Mouse (Mus musculus) liver, adult (tissue): ENCODE data around the gene Usp25.

ENCODE experiments used
- GATA4 ChIP-seq: IDR thresholded peaks from 2 replicates; pipeline ENCODE4 v1.6.1; 2014; ENCODE audit warnings: mild to moderate bottlenecking, low read length; ENCODE audit not compliant: insufficient replicate concordance

Usp25 gene

DNA sequence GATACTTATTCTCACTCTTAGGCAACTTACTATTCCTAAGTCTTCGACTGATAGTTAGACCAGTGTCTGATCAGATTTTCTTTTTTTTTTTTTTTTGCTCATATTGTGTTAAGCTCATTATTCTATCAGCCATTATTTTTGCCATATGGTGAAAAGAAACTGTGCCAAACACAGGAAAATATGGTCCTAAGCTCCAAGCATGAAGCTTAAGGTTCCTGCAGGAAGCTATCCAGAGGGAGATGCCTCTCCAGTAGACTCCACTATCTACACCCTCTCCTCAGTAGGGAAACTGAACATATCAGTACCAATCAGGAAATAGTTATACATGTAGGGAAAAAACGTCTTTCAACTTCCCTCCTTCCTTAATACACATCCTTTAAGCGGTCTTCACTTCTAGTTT, 76.3 kb downstream of the Usp25 start:
- no peak for TF ChIP-seq GATA4

GRCm38 (mm10) chr16:77093526-77093925, 80.0 kb downstream of the Usp25 start:
- TF ChIP-seq GATA4, result no peak

GRCm38 (mm10) chr16:77095017-77095551, 81.6 kb downstream of the Usp25 start:
- no peak for TF ChIP-seq GATA4

GRCm38 (mm10) chr16:77099018-77099869, 85.7 kb downstream of the Usp25 start:
- TF ChIP-seq GATA4, result no peak

DNA sequence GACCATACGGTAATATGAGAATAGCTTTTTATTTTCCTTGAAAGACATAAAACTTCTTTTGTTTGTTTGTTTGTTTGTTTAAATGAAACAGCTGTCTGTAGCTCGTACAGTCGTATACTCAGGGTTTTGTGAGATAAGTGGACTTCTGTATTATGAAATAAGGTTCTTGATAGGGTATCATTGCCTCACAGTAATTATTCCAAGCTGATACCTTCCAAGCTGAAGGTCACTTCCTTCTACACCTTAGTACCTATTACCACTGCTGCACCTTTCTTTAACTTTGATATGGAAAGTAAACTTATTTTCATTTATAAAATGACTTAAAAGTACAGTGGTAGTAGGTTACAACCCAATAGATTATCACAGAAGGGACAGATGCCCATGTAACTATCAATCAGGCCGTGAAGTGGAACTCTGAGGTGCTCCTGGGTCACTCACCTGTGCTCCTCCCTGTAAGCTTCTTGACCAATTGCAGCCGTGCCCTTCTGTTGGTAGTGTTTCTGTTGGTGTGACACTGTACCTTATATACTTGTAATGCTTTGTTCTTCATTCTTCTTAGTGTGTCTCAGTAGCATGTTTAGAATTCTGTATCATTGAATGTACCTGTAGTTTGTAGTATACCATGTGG, 90.2 kb downstream of the Usp25 start:
- no peak for TF ChIP-seq GATA4

DNA sequence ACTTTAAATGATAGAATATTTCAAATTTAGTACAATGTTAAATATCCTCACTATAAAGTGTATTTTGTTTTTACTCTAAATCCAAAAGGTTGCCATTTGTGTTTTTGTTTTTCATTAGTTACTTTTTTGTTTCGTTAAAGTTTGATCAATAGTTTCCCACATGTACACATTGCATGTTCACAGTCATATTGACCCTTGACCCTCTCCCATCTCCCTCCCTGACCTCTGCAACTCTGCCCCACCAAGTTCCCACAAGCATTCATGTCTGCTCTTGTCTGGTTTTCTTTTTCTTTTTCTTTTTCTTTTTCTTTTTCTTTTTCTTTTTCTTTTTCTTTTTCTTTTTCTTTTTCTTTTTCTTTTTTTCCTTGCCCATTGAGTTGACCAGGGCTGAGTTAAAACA, 97.8 kb downstream of the Usp25 start:
- no peak for TF ChIP-seq GATA4

DNA sequence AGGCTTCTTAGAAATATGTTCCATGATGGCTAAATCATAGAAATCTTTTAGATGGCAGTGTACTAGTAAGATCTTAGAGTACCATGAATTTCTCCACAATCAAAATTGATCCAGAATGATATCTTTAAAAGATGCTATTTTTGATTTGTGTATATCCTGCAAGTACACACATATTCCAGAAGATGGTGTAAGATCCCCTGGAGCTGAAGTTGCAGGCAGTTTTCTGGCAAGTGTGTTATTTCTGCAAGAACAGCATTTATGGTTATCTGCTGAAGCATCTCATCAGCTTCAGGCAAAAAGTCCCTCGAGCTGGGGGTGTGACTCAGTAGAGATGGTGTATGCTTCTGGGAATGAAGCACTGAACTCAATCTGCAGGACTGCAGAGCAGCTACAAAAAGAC, 112.4 kb downstream of the Usp25 start:
- TF ChIP-seq GATA4, result no peak

- peak; percentile 9; the same call in 1 of the 2 replicates for TF ChIP-seq GATA4
Measured at GRCm38 (mm10) chr16:77128683-77129082, 115.2 kb downstream of the Usp25 start.

- no peak for TF ChIP-seq GATA4
Measured at GRCm38 (mm10) chr16:77133055-77133454, 119.5 kb downstream of the Usp25 start.

DNA sequence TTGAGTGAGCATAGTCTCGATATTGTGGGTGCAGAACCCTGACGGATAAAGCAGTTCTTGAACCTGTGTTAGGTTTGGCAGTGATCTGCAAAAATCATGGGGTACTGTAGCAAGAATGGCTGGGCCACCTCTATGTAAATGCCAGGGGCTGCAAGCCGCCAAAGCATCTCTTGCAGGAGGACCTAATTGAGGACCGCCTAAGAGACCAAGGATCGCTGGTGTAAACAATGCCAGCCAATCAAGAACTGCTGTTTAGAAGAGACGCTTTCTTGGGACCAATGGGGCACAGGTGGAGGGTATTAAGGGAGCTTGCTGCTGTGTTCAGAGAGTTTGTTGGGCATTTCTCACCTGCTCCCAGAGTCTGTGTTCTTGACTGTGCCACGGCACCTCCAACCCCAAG, 127.1 kb downstream of the Usp25 start:
- no peak for TF ChIP-seq GATA4

- TF ChIP-seq GATA4, result no peak
Measured at GRCm38 (mm10) chr16:77146801-77147200, 133.3 kb downstream of the Usp25 start.

GRCm38 (mm10) chr16:77150338-77150737, 136.8 kb downstream of the Usp25 start:
- TF ChIP-seq GATA4, result no peak

DNA sequence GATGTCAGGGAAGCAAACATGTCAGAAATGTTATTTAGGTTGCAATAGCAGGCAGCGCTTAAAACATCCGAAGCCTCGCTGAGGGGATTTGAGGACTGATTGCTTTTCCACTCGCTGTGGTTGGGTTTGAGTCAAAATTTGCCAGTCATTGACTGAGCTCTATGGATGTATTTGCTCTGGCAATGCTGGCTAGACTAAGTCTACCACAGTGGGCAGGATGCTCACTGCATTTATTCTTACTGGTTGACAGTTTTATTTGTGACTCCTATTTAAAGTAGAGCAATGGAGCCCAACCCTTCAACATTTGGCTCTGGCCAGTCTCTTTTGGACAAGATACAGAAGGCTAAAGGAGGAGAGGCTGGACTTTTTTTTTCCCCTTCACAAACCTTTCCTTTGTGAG, 137.4 kb downstream of the Usp25 start:
- TF ChIP-seq GATA4, result no peak

DNA sequence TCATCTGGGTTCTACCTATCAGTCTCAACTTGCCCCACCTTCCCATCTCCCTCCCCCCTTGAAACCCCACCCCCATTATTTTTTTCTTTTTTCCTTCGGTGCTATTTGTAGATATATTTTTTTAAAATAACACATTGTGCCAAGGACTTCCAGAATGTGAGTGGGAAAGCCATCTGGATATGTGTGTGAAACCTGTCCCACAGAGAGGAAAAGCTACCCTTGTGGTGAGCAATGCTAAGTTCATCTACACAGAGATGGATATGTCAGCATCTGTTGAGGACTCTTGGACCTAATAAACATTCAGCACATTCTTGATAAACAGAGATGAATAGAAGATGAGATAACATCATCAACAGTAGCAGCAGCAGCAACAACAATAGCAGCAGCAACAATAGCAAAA, 138.8 kb downstream of the Usp25 start:
- no peak for TF ChIP-seq GATA4

GRCm38 (mm10) chr16:77153216-77153715, 139.8 kb downstream of the Usp25 start:
- TF ChIP-seq GATA4, result no peak

DNA sequence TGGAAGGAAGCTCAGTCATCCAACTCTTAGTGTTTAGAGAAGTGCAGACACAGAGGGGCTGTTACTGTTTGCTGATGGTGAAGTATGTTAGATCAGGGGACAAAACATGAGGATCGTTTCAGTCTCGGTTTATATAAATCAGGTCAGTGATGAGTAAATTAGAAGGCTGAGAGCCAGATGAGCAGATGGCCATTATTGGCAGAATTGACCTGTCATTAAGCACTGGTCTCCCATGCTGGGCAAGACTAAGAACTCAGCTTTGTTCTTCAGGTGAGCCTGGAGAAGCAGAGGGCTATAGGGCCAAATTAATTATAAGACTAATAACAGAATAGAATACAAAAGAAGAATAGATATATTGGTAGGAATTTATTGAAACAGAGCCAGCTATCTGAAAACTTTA, 140.3 kb downstream of the Usp25 start:
- no peak for TF ChIP-seq GATA4
